Mouse (Mus musculus): ENCODE measurements around the gene Trpv2.

DNA sequence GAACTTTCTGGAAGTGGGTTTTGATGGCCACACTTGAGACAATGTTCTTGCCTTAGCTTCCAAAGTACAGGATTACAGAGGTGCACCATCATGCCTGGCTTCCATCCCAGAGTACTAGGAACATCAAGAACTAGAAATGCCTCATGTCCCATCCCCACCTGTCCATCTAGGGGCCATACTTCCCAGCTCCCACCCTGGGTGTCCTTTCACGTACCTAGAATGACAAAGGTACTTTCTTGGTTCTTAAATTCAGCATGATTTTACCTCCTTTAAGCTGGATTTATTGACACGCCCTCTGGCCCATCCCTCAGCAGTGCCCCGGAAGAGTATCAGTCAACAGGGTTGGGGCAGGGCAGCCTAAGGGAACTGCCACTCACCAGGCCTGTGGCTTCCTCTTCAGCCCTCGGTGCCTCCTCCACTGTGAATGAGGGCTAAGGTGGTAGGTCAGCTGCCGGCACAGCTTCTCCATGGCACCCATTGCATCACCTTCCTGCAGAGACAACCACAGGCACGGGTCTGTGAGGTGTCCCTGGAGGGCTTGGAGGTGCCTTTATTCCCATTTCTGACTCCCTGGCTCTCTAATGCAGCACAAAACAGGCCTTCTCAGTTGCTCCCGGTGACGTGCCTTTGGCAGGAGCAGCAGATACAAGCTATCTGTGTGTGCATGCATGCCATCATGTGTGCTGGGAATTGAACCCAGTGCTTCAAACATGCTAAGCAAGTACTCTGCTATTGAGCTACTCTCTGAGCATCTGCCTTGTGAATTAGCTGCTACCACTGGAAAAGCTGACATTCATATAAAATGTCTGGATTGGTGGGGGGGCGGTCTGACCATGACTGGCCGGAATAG is 34.8 kb downstream of the Trpv2 start:
- TF ChIP-seq POLR2A (IDR thresholded peaks at IDR 0.05; ENCODE audit: borderline replicate concordance, low read depth, low read length) (no peak), CTCF (IDR thresholded peaks at IDR 0.05; ENCODE audit: low read depth, low read length) (no peak)

Measured in bone marrow macrophage, adult 2 months (primary cell).